14 mouse cellular contexts compared by ENCODE assay signal in the genomic region with DNA sequence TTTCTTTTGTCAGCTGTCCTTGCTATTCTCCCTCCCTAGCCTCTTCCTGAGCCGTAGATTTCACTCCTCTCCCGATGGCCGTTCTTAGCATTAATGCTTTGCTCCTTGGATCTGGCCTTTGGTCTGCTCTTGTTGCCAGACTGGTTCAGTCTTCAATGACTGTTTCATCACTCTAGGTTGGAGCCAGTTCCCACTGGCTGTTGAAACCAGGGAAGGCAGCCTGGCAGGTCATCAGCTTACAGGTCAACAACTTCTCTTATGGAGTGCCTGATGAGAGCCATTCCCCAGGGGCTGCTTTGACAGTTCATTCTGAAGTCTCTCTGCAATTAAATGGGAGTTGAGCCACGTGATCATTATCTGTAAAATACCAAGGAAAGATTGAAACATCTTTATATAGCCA.
"Had no signal": no experiment of that assay in that cellular context is flagged by ENCODE, and none has a peak within 500 bp of the region (broad histone marks: within the 10 kb centered on the region; RNA-seq: fewer than 3 reads in every experiment).

No protein-coding gene starts in this region.

- H3K4me3 ChIP-seq: limb, embryonic 12.5 days; lung, embryonic 15.5 days; midbrain, embryonic 13.5 days; stomach, embryonic 15.5 days had no signal

- H3K27me3 ChIP-seq: limb, embryonic 12.5 days; lung, embryonic 15.5 days; midbrain, embryonic 13.5 days; stomach, embryonic 15.5 days had no signal

- H3K4me1 ChIP-seq: limb, embryonic 12.5 days; lung, embryonic 15.5 days; midbrain, embryonic 13.5 days; stomach, embryonic 15.5 days had no signal

- H3K36me3 ChIP-seq: lung, embryonic 15.5 days; midbrain, embryonic 13.5 days had no signal

- H3K9ac ChIP-seq: limb, embryonic 12.5 days; liver, embryonic 14.5 days; lung, embryonic 15.5 days; midbrain, embryonic 13.5 days; stomach, embryonic 15.5 days had no signal

- ATAC-seq: inflammation-experienced regulatory T-cells, adult 6 months; intestine, postnatal 0 days; midbrain, embryonic 13.5 days had no signal

- H3K27ac ChIP-seq: limb, embryonic 12.5 days; liver, embryonic 14.5 days; lung, embryonic 15.5 days; midbrain, embryonic 13.5 days; stomach, embryonic 15.5 days had no signal

- H3K4me2 ChIP-seq: limb, embryonic 12.5 days; lung, embryonic 15.5 days; midbrain, embryonic 13.5 days; stomach, embryonic 15.5 days had no signal

- H3K9me3 ChIP-seq: limb, embryonic 12.5 days; lung, embryonic 15.5 days; midbrain, embryonic 13.5 days; stomach, embryonic 15.5 days had no signal

- DNase-seq: kidney, adult 8-10 months; kidney, postnatal 25 days; layer of hippocampus, postnatal 36 days; liver; spleen, adult 18-20 months; thymus, adult 2 months; thymus, postnatal 25 days had no signal
